Mouse (Mus musculus) T-helper 2 cell (primary cell): ENCODE data around the gene Efl1.
"Not testable (repeated sequence)": the region's sequence is repeated elsewhere in the genome, so short reads cannot be mapped to it uniquely, and the experiment has no call there.

Experiments used
- in situ Hi-C: fragments of 300-600 bp; cut with MboI, MseI; formaldehyde crosslinking; loops from one replicate; pipeline ENCODE4 v1.15.1; 2025; ENCODE audit warnings: high pct_unique_total_duplicates

The Efl1 gene

GRCm38 (mm10) chr7:82719740-82720139, 71.3 kb downstream of the Efl1 start:
- in situ Hi-C loops = no loop called here

- in situ Hi-C loops = no loop called here
These were observed 72.1 kb downstream of the Efl1 start for GRCm38 (mm10) chr7:82720501-82720900.

GRCm38 (mm10) chr7:82720906-82721305, 72.5 kb downstream of the Efl1 start:
- in situ Hi-C loops = no loop called here

- in situ Hi-C loops = no loop called here
These were observed 74.2 kb downstream of the Efl1 start for GRCm38 (mm10) chr7:82722486-82723123.

- in situ Hi-C loops = no loop called here
These were observed 74.9 kb downstream of the Efl1 start for GRCm38 (mm10) chr7:82723151-82723871.

- in situ Hi-C loops = no loop called here
These were observed 76.1 kb downstream of the Efl1 start for GRCm38 (mm10) chr7:82724491-82724890.

- in situ Hi-C loops = no loop called here
These were observed 76.7 kb downstream of the Efl1 start for GRCm38 (mm10) chr7:82725006-82725636.

GRCm38 (mm10) chr7:82725741-82726450, 77.5 kb downstream of the Efl1 start:
- in situ Hi-C loops = no loop called here

GRCm38 (mm10) chr7:82727066-82727465, 78.7 kb downstream of the Efl1 start:
- in situ Hi-C loops = no loop called here

- in situ Hi-C loops = not testable (repeated sequence)
These were observed 80.6 kb downstream of the Efl1 start for GRCm38 (mm10) chr7:82729009-82729408.

- in situ Hi-C loops = no loop called here
These were observed 84.7 kb downstream of the Efl1 start for GRCm38 (mm10) chr7:82733118-82733517.

GRCm38 (mm10) chr7:82733995-82734394, 85.6 kb downstream of the Efl1 start:
- in situ Hi-C loops = no loop called here

- in situ Hi-C loops = no loop called here
These were observed 86.6 kb downstream of the Efl1 start for GRCm38 (mm10) chr7:82734748-82735600.

- in situ Hi-C loops = no loop called here
These were observed 94.8 kb downstream of the Efl1 start for GRCm38 (mm10) chr7:82743116-82743765.

- in situ Hi-C loops = no loop called here
These were observed 95.8 kb downstream of the Efl1 start for GRCm38 (mm10) chr7:82744167-82744715.

GRCm38 (mm10) chr7:82748812-82749211, 100.4 kb downstream of the Efl1 start:
- in situ Hi-C loops = no loop called here

GRCm38 (mm10) chr7:82749239-82749638, 100.8 kb downstream of the Efl1 start:
- in situ Hi-C loops = no loop called here

- in situ Hi-C loops = no loop called here
These were observed 104.0 kb downstream of the Efl1 start for GRCm38 (mm10) chr7:82752171-82753085.

- in situ Hi-C loops = no loop called here
These were observed 107.3 kb downstream of the Efl1 start for GRCm38 (mm10) chr7:82755602-82756155.
